Mouse (Mus musculus) retina, embryonic 14.5 days (tissue): ENCODE results near the gene Tor1b.
"Not testable (repeated sequence)": the region's sequence is repeated elsewhere in the genome, so short reads cannot be mapped to it uniquely, and the experiment has no call there.

Experiments
- DNase-seq: peaks from one replicate; pipeline ENCODE4 v3.0.0-alpha.2; 2015; ENCODE audit warnings: low spot score

The Tor1b gene

DNA sequence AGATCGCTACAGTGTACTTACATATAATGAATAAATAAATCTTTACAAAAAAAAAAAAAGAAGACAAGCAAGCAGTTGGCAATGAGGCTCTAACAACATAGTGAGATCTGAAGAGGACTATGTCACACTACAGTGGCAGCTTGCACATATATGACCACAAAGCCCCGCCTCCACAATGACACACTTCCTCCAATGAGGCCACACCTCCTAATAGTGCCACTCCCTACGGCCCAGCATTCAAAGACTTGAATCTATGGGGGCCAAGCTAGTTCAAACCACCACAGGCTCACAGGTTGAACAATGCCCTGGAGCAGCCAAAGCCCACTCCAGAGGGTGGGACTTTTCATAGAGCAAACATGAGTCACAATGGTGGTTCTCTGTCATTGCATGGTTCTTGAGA, 20.8 kb upstream of the Tor1b start:
- DNase-seq: no peak

DNA sequence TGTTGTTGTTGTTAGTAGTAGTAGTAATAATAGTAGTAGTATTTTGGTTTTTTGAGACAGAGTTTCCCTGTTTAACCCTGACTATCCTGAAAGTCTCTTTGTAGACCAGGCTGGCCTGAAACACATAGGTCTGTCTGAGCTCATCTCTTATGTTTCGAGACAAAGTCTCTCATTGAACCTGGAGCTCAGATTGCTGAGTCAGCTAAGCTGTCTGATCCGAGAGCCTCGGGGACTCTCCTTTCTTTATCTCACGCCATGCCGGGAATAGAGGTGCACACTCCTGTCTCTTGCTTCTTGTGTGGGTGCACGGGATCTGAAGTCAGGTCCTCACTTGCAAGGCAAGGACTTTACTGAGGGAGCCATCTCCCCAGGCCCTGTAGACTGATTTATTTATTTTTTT, 19.7 kb upstream of the Tor1b start:
- DNase-seq: no peak

DNA sequence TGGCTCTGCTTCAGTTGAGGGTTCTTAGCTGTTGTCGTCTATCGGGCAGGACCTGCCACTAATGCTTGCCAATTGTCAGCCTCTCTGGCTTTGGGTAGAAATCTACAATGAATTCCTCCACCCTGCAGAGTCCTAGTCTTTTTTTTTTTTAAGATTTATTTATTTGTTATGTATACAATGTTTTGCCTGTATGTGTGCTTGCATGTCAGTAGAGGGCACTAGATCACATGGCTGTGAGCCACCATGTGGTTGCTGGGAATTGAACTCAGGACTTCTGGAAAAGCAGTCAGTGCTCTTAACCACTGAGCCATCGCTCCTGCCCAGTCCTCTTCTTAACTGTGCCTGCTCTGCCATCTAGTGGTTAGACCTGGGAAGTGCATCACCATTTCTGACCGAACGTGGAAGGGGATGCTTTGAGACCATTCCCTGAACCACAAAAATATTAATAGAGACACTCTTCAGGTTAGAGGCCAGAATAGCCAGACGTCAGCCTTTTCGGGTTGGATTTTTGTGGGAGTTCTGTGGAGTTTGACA, 18.8 kb upstream of the Tor1b start:
- peak; percentile 89 for DNase-seq

DNA sequence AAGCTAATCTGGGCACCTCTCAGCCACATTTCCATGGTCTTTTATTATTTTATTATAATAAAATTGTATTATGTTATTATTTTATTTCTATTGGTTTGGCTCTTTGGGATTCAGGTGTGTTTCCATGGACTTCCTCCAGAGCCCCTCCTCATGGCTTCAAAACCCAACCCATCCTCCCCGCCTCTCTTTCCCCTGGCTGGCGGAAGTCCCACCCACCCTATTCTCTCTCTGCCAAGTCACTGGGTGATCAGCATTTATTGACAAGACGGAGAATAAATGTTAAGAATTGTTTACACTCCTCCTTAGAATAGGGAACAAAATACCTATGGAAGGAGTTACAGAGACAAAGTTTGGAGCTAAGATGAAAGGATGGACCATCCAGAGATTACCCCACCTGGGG, 16.0 kb upstream of the Tor1b start:
- DNase-seq: no peak

DNA sequence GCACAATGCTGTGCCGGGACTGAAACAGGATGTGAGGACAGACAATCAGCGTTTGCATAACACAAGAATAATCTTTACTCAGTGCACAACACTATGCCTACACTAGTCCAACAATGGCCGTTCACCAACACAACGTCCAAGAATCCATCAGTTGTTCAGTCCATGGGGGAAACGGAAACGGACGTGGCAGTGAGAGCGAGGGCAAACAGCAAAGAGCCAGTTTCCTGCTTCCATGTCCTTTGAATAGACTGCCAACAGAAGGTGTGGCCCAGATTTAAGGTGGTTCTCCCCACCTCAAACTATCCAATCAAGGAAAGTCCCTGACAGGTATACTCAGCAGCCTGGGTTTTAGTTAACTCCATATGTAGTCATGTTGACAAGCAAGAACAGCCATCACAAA, 15.0 kb upstream of the Tor1b start:
- no peak for DNase-seq

DNA sequence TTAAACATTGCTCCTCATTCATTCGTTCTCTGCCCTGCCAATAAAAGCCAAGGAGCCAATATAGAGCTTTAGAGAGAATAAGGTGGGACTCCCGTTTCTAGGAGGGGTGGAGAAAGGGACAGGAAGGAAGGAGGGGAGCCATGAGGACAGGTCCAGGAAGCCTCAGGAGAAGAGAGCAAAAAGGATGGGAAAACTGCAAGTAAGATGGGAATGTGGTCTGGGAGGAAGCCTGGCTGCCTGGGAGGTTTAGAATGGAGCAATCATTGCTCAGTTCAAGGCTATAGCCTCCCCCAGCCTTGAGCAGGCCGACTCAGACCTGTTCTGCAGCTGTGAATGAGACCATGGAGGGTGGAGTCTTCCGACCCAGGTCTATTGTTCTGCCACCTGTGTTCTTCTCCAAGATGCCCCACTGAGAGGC, 14.2 kb upstream of the Tor1b start:
- DNase-seq: no peak

DNA sequence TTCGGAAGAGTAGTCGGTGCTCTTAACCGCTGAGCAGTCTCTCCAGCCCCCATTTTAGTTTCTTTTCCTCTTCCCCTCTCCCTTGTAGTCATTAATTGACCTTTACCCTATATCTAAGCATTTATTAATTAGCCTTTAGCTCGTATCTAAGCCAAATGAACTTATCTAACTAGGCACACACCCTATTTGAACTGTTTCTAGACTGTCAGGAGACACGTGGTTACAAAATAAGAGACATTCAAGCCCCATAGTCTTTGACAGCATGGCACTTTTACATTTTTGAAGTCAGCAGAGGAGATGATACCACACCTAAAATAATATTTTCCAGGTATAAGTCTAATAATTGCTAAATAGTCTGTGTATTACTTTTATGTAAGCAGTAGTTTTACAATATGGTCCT, 11.2 kb upstream of the Tor1b start:
- no peak for DNase-seq

- not testable (repeated sequence) for DNase-seq
Measured at GRCm38 (mm10) chr2:30942116-30942515, 10.6 kb upstream of the Tor1b start.

GRCm38 (mm10) chr2:30942603-30943011, 10.2 kb upstream of the Tor1b start:
- peak; percentile 89 for DNase-seq

- DNase-seq: no peak
Measured at GRCm38 (mm10) chr2:30952457-30952823, 319 bp upstream of the Tor1b start.

- DNase-seq: no peak
Measured at GRCm38 (mm10) chr2:30954797-30955196, 2.0 kb downstream of the Tor1b start.

DNA sequence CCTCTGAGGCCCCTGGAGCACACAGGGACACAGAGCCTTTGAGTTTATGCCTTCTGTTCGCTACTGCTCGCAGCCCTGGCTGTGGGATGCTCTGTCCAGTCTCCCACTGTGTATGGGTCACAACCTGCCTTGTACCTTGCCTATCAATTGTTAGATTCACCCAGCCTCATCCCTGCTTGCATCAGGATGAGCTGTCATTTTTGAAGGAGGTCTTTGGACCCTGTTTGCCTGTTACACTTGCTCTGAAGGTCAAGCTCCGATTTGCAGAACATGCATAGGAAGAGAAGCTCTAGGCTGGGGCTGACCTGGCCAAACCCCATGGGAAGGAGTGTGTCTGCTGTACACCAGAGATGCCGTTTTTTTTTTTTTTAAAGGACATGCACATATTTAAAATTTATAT, 4.8 kb downstream of the Tor1b start:
- DNase-seq: no peak

- DNase-seq: no peak
Measured at GRCm38 (mm10) chr2:30958726-30959125, 6.0 kb downstream of the Tor1b start.

GRCm38 (mm10) chr2:30959856-30960255, 7.1 kb downstream of the Tor1b start:
- no peak for DNase-seq

- DNase-seq: no peak
Measured at GRCm38 (mm10) chr2:30962570-30963254, 10.0 kb downstream of the Tor1b start.

DNA sequence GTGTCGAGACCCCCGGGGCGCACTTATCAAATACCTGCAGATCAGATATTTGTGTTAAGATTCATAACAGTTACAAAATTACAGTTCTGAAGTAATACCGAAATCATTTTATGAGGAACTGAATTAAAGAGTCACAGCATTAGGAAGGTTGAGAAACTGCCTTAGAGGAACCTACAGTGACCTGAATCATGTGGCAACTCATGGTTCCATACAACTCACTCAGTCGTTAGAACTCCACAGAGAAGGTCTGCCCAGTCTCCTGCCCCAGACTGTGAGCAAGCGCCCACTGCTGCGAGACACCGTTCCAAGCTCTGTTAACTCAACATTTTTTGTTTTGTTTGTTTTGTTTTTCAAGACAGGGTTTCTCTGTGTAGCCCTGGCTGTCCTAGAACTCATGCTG, 12.9 kb downstream of the Tor1b start:
- DNase-seq: no peak

- DNase-seq: no peak
Measured at GRCm38 (mm10) chr2:30966826-30967225, 14.1 kb downstream of the Tor1b start.

DNA sequence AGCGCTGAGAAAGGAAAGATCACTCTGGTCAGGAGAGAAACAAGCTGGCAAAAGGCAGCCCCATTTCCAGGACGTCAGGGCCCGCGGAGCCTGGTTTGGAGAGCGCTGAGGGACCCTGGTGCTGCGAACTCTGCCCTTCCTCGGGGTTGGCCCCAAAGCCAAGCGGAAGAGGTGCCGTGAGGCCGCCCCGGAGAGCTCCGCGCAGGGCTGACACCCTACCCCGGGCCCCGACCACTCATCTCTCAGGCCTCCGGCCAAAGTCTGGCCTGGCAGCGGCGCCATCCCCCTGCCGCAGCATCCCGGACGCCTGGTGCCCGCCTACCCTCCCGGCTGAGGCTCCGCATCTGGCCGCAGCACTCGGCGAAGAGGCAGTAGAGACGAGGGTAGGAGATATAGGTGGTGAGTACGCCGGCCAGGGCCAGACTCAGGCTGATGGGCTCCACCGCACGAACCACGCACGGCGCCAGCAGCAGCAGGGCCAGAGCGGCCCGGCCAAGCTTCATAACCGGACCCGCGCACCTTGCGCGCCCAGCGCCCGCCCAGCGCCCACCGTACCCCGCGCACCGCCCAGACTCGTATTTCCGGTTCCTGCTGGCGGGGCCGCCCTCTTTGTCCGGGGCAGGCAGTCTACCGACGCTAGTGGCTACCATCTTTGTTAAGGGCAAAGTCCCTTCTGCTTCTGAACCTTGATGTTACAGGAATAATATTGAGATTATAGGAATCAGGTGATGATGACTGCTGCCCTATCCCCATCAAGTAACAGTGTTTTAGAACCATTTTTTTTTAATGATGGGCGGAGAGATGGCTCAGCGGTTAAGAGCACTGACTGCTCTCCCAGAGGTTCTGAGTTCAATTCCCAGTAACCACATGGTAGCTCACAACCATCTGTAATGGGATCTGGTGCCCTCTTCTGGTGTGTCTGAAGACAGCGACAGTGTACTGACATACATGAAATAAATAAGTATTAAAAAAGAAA, 14.9 kb downstream of the Tor1b start, which contains the start of gene Tor1a:
Gene Tor1a, minus strand, starts transcription at position 582 of the 976 bp plus-strand sequence.
- DNase-seq: peak; percentile 93

GRCm38 (mm10) chr2:30981790-30982513, 29.2 kb downstream of the Tor1b start, which contains the start of the genes BC005624 and Usp20:
Gene BC005624, minus strand, starts transcription at chr2:30982201.
Gene Usp20, plus strand, starts transcription at chr2:30982279.
- DNase-seq: peak; percentile 100

DNA sequence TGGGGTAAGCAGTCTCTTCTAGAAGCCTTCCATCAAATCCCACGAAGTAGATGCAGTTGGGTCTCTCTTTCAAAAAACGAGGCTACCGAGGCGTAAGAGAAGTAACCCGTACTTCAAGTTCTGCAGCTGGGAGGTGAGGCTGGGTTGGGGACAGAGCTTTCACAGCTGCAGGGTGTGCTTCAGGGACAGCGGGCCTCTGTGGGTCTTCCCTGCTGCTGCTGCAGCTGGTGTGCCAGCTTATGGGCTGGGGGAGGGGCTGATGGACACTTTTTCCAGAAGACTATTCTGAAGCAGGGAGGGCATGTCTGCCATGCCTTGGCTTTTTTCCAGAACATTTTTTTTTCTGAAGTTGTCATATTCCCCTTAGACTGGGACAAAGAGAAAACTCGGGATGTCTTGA, 30.3 kb downstream of the Tor1b start:
- peak; percentile 9 for DNase-seq

GRCm38 (mm10) chr2:30985111-30986020, 32.6 kb downstream of the Tor1b start:
- no peak for DNase-seq
